Mouse (Mus musculus) heart, postnatal 25 days (tissue): ENCODE results near the gene Gm14444. TPM values are rescaled to one million over a fixed set of nuclear protein-coding genes. Genes with fewer than 3 reads are reported as not detected.
"Not testable (repeated sequence)": the region's sequence is repeated elsewhere in the genome, so short reads cannot be mapped to it uniquely, and the experiment has no call there.

Experiments
- DNase-seq: peaks from one replicate; pipeline ENCODE4 v3.0.0; 2022; ENCODE audit warnings: low spot score
- intact Hi-C: fragments of 180-260 bp; cut with DNase I; formaldehyde crosslinking; loops from one replicate; pipeline ENCODE4 v1.15.1; 2025
- total RNA-seq, 2 experiments: library from RNA; stranded (reverse); gene quantifications; 2 replicates each; pipeline ENCODE4 v1.2.3; 2021

The Gm14444 gene
- under 1 TPM in 1 of 2 experiments, not detected in 1; 0.57 TPM for total RNA-seq

DNA sequence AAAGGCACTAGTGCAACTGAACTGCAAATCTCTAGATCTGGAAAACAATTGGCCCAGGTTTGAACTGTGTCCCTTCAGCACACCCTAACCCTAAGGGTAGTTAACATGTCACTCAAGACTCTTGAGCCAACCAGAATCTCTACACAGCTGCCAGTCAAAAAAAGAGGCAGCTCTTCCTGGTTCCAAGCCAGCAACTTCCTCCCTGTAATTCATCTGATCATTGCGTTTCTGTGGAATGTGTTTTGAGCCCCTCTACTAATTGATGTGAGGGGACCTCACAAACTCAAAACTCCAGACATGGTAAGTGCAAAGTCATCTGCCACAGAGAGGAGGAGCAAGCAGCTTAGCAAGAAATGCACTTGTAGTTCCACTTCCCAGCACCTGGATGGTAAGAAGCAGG lies at the start of gene Gm14444:
Gene Gm14444, plus strand, starts transcription at position 220 of the 400 bp plus-strand sequence.
- intact Hi-C loops, DNase-seq: not testable (repeated sequence)

DNA sequence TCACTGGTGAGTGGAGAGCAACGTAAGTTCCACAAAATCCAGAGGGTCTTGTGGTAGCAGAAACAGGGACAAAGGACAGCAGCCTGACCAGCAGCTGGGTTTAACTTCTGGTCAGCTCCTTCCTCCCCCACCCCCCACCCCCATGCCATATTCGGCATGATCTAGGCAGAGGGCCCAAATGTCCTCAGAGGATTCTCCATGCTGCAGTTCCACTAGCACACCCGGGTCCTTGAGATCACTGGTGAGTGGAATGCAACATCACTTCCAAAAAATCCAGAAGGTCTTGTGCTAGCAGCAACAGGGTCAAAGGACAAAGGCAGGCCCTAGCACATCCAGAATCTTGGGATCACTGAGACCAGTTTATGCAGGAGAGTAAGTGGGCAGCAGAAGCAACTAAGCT lies 44.6 kb upstream of the Gm14444 start:
- intact Hi-C loops, DNase-seq: not testable (repeated sequence)

DNA sequence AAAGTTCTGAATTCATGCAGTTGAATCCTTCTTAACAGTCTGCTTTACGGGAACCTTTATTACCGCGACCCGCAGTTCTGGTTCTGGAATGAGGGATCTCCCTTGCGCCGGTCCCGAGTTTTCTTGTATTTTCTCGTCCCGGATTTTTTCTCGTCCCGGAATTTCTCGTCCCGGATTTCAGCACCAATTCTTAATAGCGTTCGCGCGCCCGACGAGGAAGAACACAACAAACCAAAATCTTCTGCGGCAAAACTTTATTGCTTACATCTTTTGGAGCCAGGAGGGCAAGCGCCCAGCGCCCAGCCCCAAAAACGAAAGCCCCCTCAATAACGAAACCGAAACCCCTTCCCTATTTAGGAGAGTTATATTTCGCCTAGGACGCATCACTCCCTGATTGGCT lies 34.2 kb downstream of the Gm14444 start:
- DNase-seq, intact Hi-C loops: not testable (repeated sequence)

DNA sequence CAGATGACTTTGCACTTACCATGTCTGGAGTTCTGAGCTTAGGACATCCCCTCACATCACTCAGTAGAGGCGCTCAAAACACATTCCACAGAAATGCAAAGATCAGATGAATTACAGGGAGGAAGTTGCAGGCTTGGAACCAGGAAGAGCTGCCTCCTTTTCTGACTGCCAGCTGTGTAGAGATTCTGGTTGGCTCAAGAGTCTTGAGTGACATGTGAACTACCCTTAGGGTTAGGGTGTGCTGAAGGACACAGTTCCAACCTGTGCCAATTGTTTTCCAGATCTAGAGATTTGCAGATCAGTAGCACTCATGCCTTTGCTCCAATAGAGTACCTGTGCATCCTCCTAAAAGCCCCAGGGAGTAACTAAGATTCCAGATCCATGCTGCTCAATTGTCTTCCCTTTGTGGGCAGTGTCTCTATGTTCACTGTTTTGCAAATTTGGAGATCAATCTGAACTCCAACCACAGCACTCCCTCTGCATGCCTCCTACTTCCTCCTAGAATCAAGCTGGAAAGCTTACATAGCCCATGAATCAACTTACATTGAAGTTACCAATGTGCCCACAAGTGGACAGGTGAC lies 57.7 kb downstream of the Gm14444 start, which contains the start of gene Gm14393:
Gene Gm14393, minus strand, starts transcription at position 101 of the 581 bp plus-strand sequence.
- DNase-seq, intact Hi-C loops: not testable (repeated sequence)

Other genes starting within 250 kb of the Gm14444 start
- under 1 TPM; 0.36 to 0.62 TPM for gene Edn3, start 249.6 kb upstream of the Gm14444 start, total RNA-seq
- 1 to 10 TPM in 1 of 2 experiments, under 1 TPM in 1; 0.83 to 1.3 TPM for gene Gm14393, start 57.5 kb downstream of the Gm14444 start, total RNA-seq
- gene Gm14399, start 131.8 kb downstream of the Gm14444 start, total RNA-seq, result 10 to 100 TPM in 1 of 2 experiments, 1 to 10 TPM in 1; 8.7 to 11.8 TPM
- under 1 TPM; 0.53 to 0.55 TPM for gene Gm14443, start 165.6 kb downstream of the Gm14444 start, total RNA-seq
- gene Gm14391, start 196.7 kb downstream of the Gm14444 start, total RNA-seq, result 10 to 100 TPM; 58.8 to 65.7 TPM